Mouse (Mus musculus): ENCODE data around the gene Gm28042. TPM values are rescaled to one million over a fixed set of nuclear protein-coding genes. Genes with fewer than 3 reads are reported as not detected.

Gene Gm28042
- total RNA-seq, 1 experiment = 2.9 TPM

DNA sequence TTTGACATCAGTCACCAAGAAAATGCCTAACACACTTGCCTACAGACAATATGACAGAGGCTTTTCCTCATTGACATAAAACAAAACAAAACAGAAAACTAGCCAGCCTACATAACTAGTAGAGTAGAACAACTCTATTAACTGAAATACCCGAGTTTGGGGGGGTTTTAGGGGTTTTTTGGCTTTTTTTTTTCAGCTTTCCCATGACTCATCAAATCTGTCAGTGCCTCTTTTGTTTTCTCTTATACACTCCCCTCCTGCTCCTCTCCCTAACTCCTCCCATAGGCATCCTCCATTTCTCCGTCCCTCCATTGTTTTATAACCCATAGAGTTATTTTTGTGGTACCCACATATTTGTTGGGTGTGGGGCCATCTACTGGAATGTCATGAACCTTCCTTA, 33.8 kb upstream of the Gm28042 start:
- no peak overlapping the region for H3K9ac ChIP-seq (ENCODE audit: insufficient read depth, low read depth, low read length, poor library complexity, severe bottlenecking)
- in situ Hi-C loops (cut with MboI; ENCODE audit: low sequenced_read_pairs in 2 of 2, unreplicated experiment in 2 of 2) = no loop called here
- H3K4me1 ChIP-seq (ENCODE audit: control insufficient read depth in 2 of 2, insufficient read depth in 2 of 2, low read length in 2 of 2, poor library complexity in 1 of 2) = peaks cover 0 to 3% of the 10 kb centered on the region in 2 experiments; a peak in 1 of 4 replicates
- no peaks in the 10 kb centered on the region for H3K9me3 ChIP-seq (ENCODE audit: control insufficient read depth, insufficient read depth, low read depth, low read length)
- no peak overlapping the region for H3K4me3 ChIP-seq (ENCODE audit: insufficient read depth in 1 of 2, low read depth in 1 of 2, low read length in 2 of 2, poor library complexity in 1 of 2, severe bottlenecking in 1 of 2)
- no peak for DNase-seq (ENCODE audit: low read depth, low spot score)
- no peak overlapping the region for H3K27ac ChIP-seq (ENCODE audit: insufficient read depth, low read depth, low read length, poor library complexity, severe bottlenecking)
- TF ChIP-seq CHD2 (IDR thresholded peaks at IDR 0.05; ENCODE audit: low read depth, low read length) (no peak), ZNF384 (IDR thresholded peaks at IDR 0.05; ENCODE audit: low read depth, low read length) (peak; percentile 55; the same call in 1 of the 2 replicates), MAFK (IDR thresholded peaks at IDR 0.05; ENCODE audit: insufficient read depth, low read depth, low read length) (peak; percentile 70)
- peaks cover 2% of the 10 kb centered on the region; the same call in 1 of the 2 replicates for H3K36me3 ChIP-seq (ENCODE audit: control insufficient read depth, insufficient read depth, low read length, poor library complexity, severe bottlenecking)

DNA sequence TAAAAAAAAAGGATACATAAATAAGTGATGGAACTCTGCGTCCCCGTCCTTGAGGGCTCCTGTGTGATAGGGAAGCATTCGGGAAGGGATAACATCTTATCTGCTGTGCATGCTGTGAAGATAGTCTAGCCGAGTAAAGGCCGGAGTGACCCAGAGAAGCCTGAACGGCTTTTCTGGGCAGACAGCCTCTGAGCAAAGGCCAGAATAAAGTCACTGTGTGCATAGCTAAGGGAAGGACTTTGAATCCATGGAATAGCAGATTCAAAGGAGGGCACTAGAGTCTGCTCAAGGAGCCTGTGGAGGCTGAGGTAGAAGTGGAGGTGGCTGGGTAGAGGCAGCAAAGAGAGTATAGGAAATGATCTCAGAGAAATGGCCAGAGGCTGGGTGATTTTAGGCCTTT, 32.5 kb upstream of the Gm28042 start:
- in situ Hi-C loops (cut with MboI; ENCODE audit: low sequenced_read_pairs in 2 of 2, unreplicated experiment in 2 of 2) = no loop called here
- Histone ChIP-seq H3K4me1 (ENCODE audit: control insufficient read depth in 2 of 2, insufficient read depth in 2 of 2, low read length in 2 of 2, poor library complexity in 1 of 2) (peaks cover 0 to 3% of the 10 kb centered on the region in 2 experiments; a peak in 1 of 4 replicates), H3K36me3 (ENCODE audit: control insufficient read depth, insufficient read depth, low read length, poor library complexity, severe bottlenecking) (peaks cover 2% of the 10 kb centered on the region; the same call in 1 of the 2 replicates), H3K4me3 (ENCODE audit: insufficient read depth in 1 of 2, low read depth in 1 of 2, low read length in 2 of 2, poor library complexity in 1 of 2, severe bottlenecking in 1 of 2) (no peak overlapping the region), H3K9me3 (ENCODE audit: control insufficient read depth, insufficient read depth, low read depth, low read length) (no peaks in the 10 kb centered on the region), H3K9ac (ENCODE audit: insufficient read depth, low read depth, low read length, poor library complexity, severe bottlenecking) (no peak overlapping the region), H3K27ac (ENCODE audit: insufficient read depth, low read depth, low read length, poor library complexity, severe bottlenecking) (no peak overlapping the region)
- DNase-seq (ENCODE audit: low read depth, low spot score) = no peak
- TF ChIP-seq ZNF384 (IDR thresholded peaks at IDR 0.05; ENCODE audit: low read depth, low read length) = no peak
- TF ChIP-seq CHD2 (IDR thresholded peaks at IDR 0.05; ENCODE audit: low read depth, low read length) = no peak
- TF ChIP-seq HCFC1 (IDR thresholded peaks at IDR 0.05; ENCODE audit: borderline replicate concordance, insufficient read depth, low read length) = no peak
- TF ChIP-seq MAFK (IDR thresholded peaks at IDR 0.05; ENCODE audit: insufficient read depth, low read depth, low read length) = no peak
- no peak for TF ChIP-seq ZC3H11A (IDR thresholded peaks at IDR 0.05; ENCODE audit: borderline replicate concordance, low read depth, low read length)

DNA sequence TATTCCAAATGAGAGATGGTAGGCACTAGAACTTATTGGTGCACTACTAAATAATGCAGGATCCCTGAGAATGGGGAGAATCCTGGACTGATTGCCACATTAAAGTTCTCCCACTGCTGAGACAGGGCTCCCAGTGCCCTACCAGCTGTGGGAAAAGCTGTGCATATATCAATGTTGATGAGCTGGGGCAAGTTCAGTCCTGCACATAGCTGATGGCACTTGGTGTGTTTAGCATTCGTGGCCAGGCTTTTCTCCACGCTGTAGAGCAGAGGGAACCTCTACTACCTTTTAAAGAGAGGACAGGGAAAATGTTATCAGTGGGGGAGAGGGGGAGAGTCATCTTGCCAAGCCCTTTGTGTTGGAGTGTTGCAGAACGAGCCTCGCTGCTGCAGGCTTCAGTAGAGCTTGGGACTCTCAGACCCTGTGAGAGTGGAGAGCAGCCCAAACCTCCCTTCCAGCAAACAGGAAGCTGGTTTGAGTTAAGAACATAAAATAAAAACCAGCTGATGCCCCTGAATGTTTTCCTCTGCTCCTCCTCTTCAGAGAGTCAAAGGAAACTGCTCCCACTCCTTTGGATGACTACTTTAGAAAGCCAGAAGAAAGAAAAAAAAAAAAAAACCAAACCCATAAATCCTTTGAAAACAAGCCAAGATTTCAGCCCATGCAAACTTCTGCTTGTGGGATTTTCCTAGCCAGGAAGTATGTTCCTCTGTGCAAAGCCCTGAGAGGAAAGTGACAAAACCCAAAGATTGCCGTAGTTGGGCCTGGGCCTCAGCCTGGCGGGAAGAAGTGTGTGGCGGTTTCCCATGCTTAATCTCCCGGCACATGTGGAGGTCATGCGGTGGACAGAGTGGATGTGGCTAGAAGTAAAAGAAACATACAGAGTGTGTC, 31.7 kb upstream of the Gm28042 start:
- Histone ChIP-seq H3K4me1 (ENCODE audit: control insufficient read depth in 2 of 2, insufficient read depth in 2 of 2, low read length in 2 of 2, poor library complexity in 1 of 2) (peaks cover 0 to 4% of the 10 kb centered on the region in 2 experiments; a peak in 1 of 4 replicates), H3K27ac (ENCODE audit: insufficient read depth, low read depth, low read length, poor library complexity, severe bottlenecking) (no peak overlapping the region), H3K4me3 (ENCODE audit: insufficient read depth in 1 of 2, low read depth in 1 of 2, low read length in 2 of 2, poor library complexity in 1 of 2, severe bottlenecking in 1 of 2) (no peak overlapping the region), H3K9ac (ENCODE audit: insufficient read depth, low read depth, low read length, poor library complexity, severe bottlenecking) (no peak overlapping the region), H3K36me3 (ENCODE audit: control insufficient read depth, insufficient read depth, low read length, poor library complexity, severe bottlenecking) (peaks cover 2% of the 10 kb centered on the region; the same call in 1 of the 2 replicates), H3K9me3 (ENCODE audit: control insufficient read depth, insufficient read depth, low read depth, low read length) (no peaks in the 10 kb centered on the region)
- DNase-seq (ENCODE audit: low read depth, low spot score) = no peak
- in situ Hi-C loops (cut with MboI; ENCODE audit: low sequenced_read_pairs in 2 of 2, unreplicated experiment in 2 of 2) = no loop called here
- no peak for TF ChIP-seq HCFC1 (IDR thresholded peaks at IDR 0.05; ENCODE audit: borderline replicate concordance, insufficient read depth, low read length)
- no peak for TF ChIP-seq ZC3H11A (IDR thresholded peaks at IDR 0.05; ENCODE audit: borderline replicate concordance, low read depth, low read length)
- no peak for TF ChIP-seq CHD2 (IDR thresholded peaks at IDR 0.05; ENCODE audit: low read depth, low read length)
- TF ChIP-seq ZNF384 (IDR thresholded peaks at IDR 0.05; ENCODE audit: low read depth, low read length) = no peak
- no peak for TF ChIP-seq MAFK (IDR thresholded peaks at IDR 0.05; ENCODE audit: insufficient read depth, low read depth, low read length)

DNA sequence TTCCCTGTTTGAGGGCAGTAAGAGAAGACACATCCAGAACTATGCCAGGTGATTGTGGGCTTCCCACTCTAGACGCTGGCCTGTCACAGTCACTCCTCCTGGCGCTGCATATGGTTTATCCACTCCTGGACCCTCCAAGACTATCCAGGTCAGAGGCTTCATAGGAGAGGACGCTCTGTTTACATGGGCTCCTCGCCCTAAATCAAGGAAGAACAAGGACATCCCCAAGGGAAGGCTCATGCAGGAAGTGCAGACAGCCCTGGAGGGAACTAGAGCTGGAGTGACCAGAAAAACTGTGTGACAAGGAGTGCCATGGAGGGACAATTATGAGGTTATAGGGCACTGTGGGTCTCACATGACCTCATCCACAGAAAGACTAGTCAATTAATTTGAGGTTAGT, 29.9 kb upstream of the Gm28042 start:
- Histone ChIP-seq H3K27ac (ENCODE audit: insufficient read depth, low read depth, low read length, poor library complexity, severe bottlenecking) (no peak overlapping the region), H3K9ac (ENCODE audit: insufficient read depth, low read depth, low read length, poor library complexity, severe bottlenecking) (no peak overlapping the region), H3K9me3 (ENCODE audit: control insufficient read depth, insufficient read depth, low read depth, low read length) (no peaks in the 10 kb centered on the region), H3K4me3 (ENCODE audit: insufficient read depth in 1 of 2, low read depth in 1 of 2, low read length in 2 of 2, poor library complexity in 1 of 2, severe bottlenecking in 1 of 2) (no peak overlapping the region), H3K36me3 (ENCODE audit: control insufficient read depth, insufficient read depth, low read length, poor library complexity, severe bottlenecking) (peaks cover 1% of the 10 kb centered on the region; the same call in 1 of the 2 replicates), H3K4me1 (ENCODE audit: control insufficient read depth in 2 of 2, insufficient read depth in 2 of 2, low read length in 2 of 2, poor library complexity in 1 of 2) (peaks cover 0 to 18% of the 10 kb centered on the region in 2 experiments; a peak in 2 of 4 replicates)
- in situ Hi-C loops (cut with MboI; ENCODE audit: low sequenced_read_pairs in 2 of 2, unreplicated experiment in 2 of 2) = no loop called here
- no peak for DNase-seq (ENCODE audit: low read depth, low spot score)
- TF ChIP-seq ZC3H11A (IDR thresholded peaks at IDR 0.05; ENCODE audit: borderline replicate concordance, low read depth, low read length) = no peak
- TF ChIP-seq CHD2 (IDR thresholded peaks at IDR 0.05; ENCODE audit: low read depth, low read length) = no peak
- no peak for TF ChIP-seq MAFK (IDR thresholded peaks at IDR 0.05; ENCODE audit: insufficient read depth, low read depth, low read length)
- no peak for TF ChIP-seq ZNF384 (IDR thresholded peaks at IDR 0.05; ENCODE audit: low read depth, low read length)
- TF ChIP-seq HCFC1 (IDR thresholded peaks at IDR 0.05; ENCODE audit: borderline replicate concordance, insufficient read depth, low read length) = no peak

Measured in ES-E14 (cell line).